Mouse (Mus musculus): ENCODE measurements around the gene Fdx1l.

Gene Fdx1l

DNA sequence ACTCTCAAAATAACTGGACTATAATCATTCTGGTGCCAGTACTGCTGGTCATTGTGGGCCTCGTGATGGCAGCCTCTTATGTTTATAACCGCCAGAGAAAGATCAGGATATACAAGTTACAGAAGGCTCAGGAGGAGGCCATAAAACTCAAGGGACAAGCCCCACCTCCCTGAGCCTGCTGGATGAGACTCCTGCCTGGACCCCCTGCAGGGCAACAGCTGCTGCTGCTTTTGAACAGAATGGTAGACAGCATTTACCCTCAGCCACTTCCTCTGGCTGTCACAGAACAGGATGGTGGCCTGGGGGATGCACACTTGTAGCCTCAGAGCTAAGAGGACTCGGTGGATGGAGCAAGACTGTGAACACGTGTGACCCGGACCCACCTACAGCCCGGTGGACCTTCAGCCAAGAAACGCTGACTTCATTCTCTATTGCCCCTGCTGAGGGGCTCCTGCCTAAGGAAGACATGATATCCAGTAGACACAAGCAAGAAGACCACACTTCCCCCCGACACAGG, 45.6 kb downstream of the Fdx1l start:
- DNase-seq = no peak

DNA sequence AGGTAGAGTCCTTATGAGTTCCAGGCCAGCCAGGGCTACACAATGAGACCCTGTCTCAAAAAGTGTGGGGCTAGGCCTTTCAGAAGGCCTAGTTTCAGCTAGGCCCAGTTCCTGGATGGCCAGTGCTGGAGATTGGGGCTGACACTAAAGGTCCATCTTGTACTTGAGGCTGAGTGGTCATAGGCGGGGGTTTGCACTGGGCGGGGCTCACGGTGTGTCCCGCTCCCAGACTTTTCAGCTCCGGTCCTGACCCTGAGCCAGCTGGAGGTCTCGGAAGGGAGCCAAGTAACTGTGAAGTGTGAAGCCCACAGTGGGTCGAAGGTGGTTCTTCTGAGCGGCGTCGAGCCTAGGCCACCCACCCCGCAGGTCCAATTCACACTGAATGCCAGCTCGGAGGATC, 46.6 kb downstream of the Fdx1l start:
- DNase-seq = no peak

DNA sequence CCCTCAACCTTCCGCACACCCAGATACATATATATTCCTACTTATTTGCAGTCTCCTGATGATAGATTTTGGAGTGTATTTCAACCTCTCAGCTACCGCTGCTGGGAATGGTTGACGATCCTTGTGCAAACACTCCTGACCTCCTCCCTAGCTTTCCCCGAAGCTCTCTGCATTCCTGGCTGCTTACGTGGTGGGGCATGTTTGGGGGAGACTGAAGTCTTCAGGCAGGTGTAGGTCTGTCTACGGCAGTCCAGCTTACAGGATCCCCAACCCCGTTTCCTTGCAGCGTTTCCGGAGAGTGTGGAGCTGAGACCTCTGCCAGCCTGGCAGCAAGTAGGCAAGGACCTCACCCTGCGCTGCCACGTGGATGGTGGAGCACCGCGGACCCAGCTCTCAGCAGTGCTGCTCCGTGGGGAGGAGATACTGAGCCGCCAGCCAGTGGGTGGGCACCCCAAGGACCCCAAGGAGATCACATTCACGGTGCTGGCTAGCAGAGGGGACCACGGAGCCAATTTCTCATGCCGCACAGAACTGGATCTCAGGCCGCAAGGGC, 48.1 kb downstream of the Fdx1l start:
- DNase-seq = no peak

DNA sequence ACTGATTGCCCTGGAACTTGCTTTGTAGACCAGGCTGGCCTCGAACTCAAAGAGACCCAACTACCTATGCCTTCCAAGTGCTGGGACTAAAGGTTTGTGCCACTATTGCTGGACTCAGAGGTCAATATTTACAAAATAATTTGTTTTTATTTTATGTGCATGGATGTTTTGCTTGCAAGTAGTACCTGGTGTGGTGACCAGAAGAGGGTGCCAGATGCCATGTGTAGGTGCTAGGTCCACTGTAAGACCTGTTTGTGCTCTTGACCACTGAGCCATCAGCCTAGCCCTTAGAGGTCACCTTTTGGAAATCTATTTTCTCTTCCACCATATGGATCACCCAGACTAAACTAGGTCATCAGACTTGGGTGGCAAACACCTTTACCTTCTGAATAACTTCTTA, 50.7 kb downstream of the Fdx1l start:
- DNase-seq = no peak

DNA sequence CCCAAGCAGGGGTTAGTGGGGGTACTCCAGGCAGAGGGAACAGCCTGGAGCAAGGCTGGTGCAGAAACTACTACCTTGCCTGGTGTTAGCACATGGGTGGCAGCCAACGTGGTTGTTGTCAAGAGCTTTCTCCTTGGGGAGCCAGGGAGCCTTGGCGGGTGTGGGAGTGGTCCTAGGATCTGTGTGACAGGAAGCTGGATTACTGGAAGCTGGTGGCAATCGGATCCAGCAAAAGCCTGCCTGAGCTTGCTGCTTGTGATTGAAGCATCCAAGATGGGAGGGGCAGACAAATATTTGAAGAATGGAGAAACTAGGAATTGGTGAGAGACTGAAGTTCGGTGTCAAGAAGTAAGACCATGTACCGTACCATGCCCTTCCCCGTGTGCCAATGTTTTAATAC, 51.1 kb downstream of the Fdx1l start:
- no peak for DNase-seq

DNA sequence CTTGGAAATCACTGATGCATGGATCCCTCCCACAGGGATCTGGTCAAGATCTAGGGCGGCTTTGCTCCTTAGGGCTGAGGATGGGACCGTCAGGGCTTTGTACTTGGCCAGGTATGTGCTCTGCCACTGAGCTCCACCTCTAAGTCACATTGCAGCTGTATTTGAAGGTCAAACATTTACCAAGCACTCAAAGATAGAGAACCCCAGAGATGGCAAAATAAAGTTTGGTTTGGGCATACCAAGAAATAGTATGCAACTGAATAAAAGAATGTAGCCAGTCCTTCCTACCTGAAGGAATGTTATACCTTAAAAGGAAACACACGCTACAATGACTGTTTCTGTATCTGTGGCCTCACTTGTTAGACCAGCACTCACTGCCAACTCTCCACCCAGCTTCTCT, 52.1 kb downstream of the Fdx1l start:
- no peak for DNase-seq

DNA sequence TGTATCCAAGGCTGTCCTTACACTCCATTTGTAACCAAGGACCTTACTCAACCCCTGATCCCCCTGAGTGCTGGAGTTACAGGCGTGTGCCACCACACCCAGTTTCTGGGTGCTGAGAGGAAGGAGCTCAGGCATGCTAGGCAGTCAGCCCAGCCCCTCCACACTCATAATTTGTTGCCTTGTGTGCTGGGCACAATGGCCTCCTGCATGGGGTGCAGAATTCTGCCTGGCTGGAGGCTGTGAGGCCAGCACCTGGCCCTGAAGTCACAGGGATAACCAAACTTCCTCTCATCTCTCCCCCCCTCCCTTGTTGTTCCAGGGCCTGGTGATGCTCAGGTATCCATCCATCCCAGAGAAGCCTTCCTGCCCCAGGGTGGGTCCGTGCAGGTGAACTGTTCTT, 54.8 kb downstream of the Fdx1l start:
- DNase-seq = no peak
